Mouse (Mus musculus) hindbrain, embryonic 11.5 days (tissue): ENCODE data around the gene Mical2. TPM values are rescaled to one million over a fixed set of nuclear protein-coding genes. Genes with fewer than 3 reads are reported as not detected.
A peak's percentile ranks its signal among the peaks of the same experiment; 100 is the strongest.

Experiments
- ATAC-seq: fragments of 200-750 bp; cut with Nextera tagmentation; 2 replicates; pipeline ENCODE4 v1.8.0; 2017; ENCODE audit warnings: mild to moderate bottlenecking, moderate TSS enrichment, moderate library complexity; ENCODE audit not compliant: low FRiP score
- DNase-seq: peaks from one replicate; pipeline ENCODE4 v3.0.0-alpha.2; 2015; ENCODE audit warnings: low spot score
- H3K27ac ChIP-seq: fragments of 300-500 bp; sonication (generic); 2 replicates; pipeline ENCODE4 v1.5.1; 2014; ENCODE audit warnings: mild to moderate bottlenecking, low read depth, low read length
- H3K27me3 ChIP-seq: fragments of 300-500 bp; sonication (generic); 2 replicates; pipeline ENCODE4 v1.6.1; 2014; ENCODE audit warnings: mild to moderate bottlenecking, low read length, moderate library complexity, mixed read lengths; ENCODE audit not compliant: control insufficient read depth, insufficient read depth
- H3K36me3 ChIP-seq: fragments of 300-500 bp; sonication (generic); 2 replicates; pipeline ENCODE4 v1.6.1; 2014; ENCODE audit warnings: mild to moderate bottlenecking, low read length, moderate library complexity, mixed read lengths; ENCODE audit not compliant: control insufficient read depth, insufficient read depth
- H3K4me1 ChIP-seq: fragments of 300-500 bp; sonication (generic); replicated peaks from 2 replicates; pipeline ENCODE4 v1.6.1; 2014; ENCODE audit warnings: low read length, mixed read lengths; ENCODE audit not compliant: control insufficient read depth, insufficient read depth
- H3K4me2 ChIP-seq: fragments of 300-500 bp; sonication (generic); replicated peaks from 2 replicates; pipeline ENCODE4 v1.6.1; 2014; ENCODE audit warnings: mild to moderate bottlenecking, low read depth, low read length
- H3K4me3 ChIP-seq: fragments of 300-500 bp; sonication (generic); 2 replicates; pipeline ENCODE4 v1.5.1; 2014; ENCODE audit warnings: low read depth, low read length
- H3K9ac ChIP-seq: fragments of 300-500 bp; sonication (generic); 2 replicates; pipeline ENCODE4 v1.6.1; 2014; ENCODE audit warnings: low read depth, low read length
- H3K9me3 ChIP-seq: fragments of 300-500 bp; sonication (generic); 2 replicates; pipeline ENCODE4 v1.6.1; 2016; ENCODE audit warnings: low read length; ENCODE audit not compliant: control insufficient read depth
- WGBS: fragments of 180-500 bp; shearing (Covaris S2); extraction: QIAGEN DNeasy Blood & Tissue Kit; methylation state at CpG from one replicate; pipeline ENCODE4 v1.1.7; 2014; 5-methylcytosine and 5-hydroxymethylcytosine counted together
- polyA plus RNA-seq: library from polyadenylated mRNA; unstranded; fragments of >200 nt; fragmentation: Nextera tagmentation; extraction: Ambion mirVana; gene quantifications from 2 replicates; pipeline ENCODE4 v1.2.1, GENCODE M21; 2014

The Mical2 gene
- polyA plus RNA-seq, 1 experiment from 2014 or later = 1.7 TPM

- H3K4me3 ChIP-seq = no peak overlapping the region
- WGBS = 45% methylated on average over 6 of the region's 6 CpGs
- no peaks in the 10 kb centered on the region for H3K27me3 ChIP-seq
- H3K36me3 ChIP-seq = no peaks in the 10 kb centered on the region
- no peak overlapping the region for H3K4me2 ChIP-seq
- ATAC-seq = peak; percentile 70
- no peak overlapping the region for H3K9ac ChIP-seq
- DNase-seq = peak; percentile 92
- no peak overlapping the region; the same call in 1 of the 2 replicates for H3K27ac ChIP-seq
- no peaks in the 10 kb centered on the region for H3K9me3 ChIP-seq
- H3K4me1 ChIP-seq = no peaks in the 10 kb centered on the region
Observed at GRCm38 (mm10) chr7:112400175-112400574, 174.5 kb downstream of the Mical2 start.

GRCm38 (mm10) chr7:112405061-112405460 is 179.4 kb downstream of the Mical2 start:
- Histone ChIP-seq H3K4me1 (no peaks in the 10 kb centered on the region), H3K27me3 (no peaks in the 10 kb centered on the region), H3K36me3 (no peaks in the 10 kb centered on the region), H3K4me3 (no peak overlapping the region), H3K27ac (no peak overlapping the region), H3K4me2 (no peak overlapping the region), H3K9me3 (no peaks in the 10 kb centered on the region), H3K9ac (no peak overlapping the region)
- DNase-seq (no peak), ATAC-seq (no peak)
- 66% methylated on average over 2 of the region's 2 CpGs for WGBS

GRCm38 (mm10) chr7:112405578-112405977 is 179.9 kb downstream of the Mical2 start:
- H3K27me3 ChIP-seq = no peaks in the 10 kb centered on the region
- H3K9me3 ChIP-seq = no peaks in the 10 kb centered on the region
- WGBS = 89% methylated on average over 8 of the region's 8 CpGs
- H3K9ac ChIP-seq = no peak overlapping the region
- H3K27ac ChIP-seq = no peak overlapping the region
- H3K4me3 ChIP-seq = no peak overlapping the region
- ATAC-seq (no peak), DNase-seq (no peak)
- H3K4me1 ChIP-seq = no peaks in the 10 kb centered on the region
- H3K4me2 ChIP-seq = no peak overlapping the region
- H3K36me3 ChIP-seq = no peaks in the 10 kb centered on the region

GRCm38 (mm10) chr7:112407597-112407996 is 181.9 kb downstream of the Mical2 start:
- Histone ChIP-seq H3K27ac (no peak overlapping the region), H3K36me3 (no peaks in the 10 kb centered on the region), H3K4me1 (no peaks in the 10 kb centered on the region), H3K4me3 (no peak overlapping the region), H3K27me3 (no peaks in the 10 kb centered on the region), H3K4me2 (no peak overlapping the region), H3K9me3 (no peaks in the 10 kb centered on the region), H3K9ac (no peak overlapping the region)
- WGBS = 84% methylated on average over 7 of the region's 7 CpGs
- no peak for DNase-seq
- ATAC-seq = no peak

GRCm38 (mm10) chr7:112409991-112410390 is 184.3 kb downstream of the Mical2 start:
- no peaks in the 10 kb centered on the region for H3K27me3 ChIP-seq
- no peaks in the 10 kb centered on the region for H3K36me3 ChIP-seq
- no peak overlapping the region for H3K4me2 ChIP-seq
- no peak overlapping the region for H3K9ac ChIP-seq
- 84% methylated on average over 3 of the region's 3 CpGs for WGBS
- no peaks in the 10 kb centered on the region for H3K9me3 ChIP-seq
- H3K4me1 ChIP-seq = no peaks in the 10 kb centered on the region
- ATAC-seq (no peak), DNase-seq (no peak)
- no peak overlapping the region for H3K4me3 ChIP-seq
- no peak overlapping the region for H3K27ac ChIP-seq

- Histone ChIP-seq H3K9ac (no peak overlapping the region), H3K27me3 (no peaks in the 10 kb centered on the region), H3K4me2 (no peak overlapping the region), H3K4me3 (no peak overlapping the region), H3K36me3 (no peaks in the 10 kb centered on the region), H3K4me1 (peaks cover 7% of the 10 kb centered on the region), H3K27ac (no peak overlapping the region), H3K9me3 (no peaks in the 10 kb centered on the region)
- WGBS = 88% methylated on average over 6 of the region's 6 CpGs
- DNase-seq = no peak
- no peak for ATAC-seq
Observed at GRCm38 (mm10) chr7:112413286-112413685, 187.6 kb downstream of the Mical2 start.

GRCm38 (mm10) chr7:112416058-112416526 is 190.4 kb downstream of the Mical2 start:
- ATAC-seq (no peak), DNase-seq (peak; percentile 43)
- 20% methylated on average over 14 of the region's 14 CpGs for WGBS
- Histone ChIP-seq H3K4me2 (peak overlapping the region; percentile 8; the same call in 1 of the 2 replicates), H3K27ac (no peak overlapping the region), H3K9me3 (no peaks in the 10 kb centered on the region), H3K36me3 (no peaks in the 10 kb centered on the region), H3K4me3 (no peak overlapping the region), H3K27me3 (no peaks in the 10 kb centered on the region), H3K9ac (no peak overlapping the region), H3K4me1 (peaks cover 7% of the 10 kb centered on the region)

GRCm38 (mm10) chr7:112416730-112417513 is 191.3 kb downstream of the Mical2 start:
- peak overlapping the region; percentile 8; the same call in 1 of the 2 replicates for H3K4me2 ChIP-seq
- H3K36me3 ChIP-seq = no peaks in the 10 kb centered on the region
- DNase-seq = no peak
- whole genome bisulfite sequencing = 20% methylated on average over 6 of the region's 7 CpGs
- peaks cover 7% of the 10 kb centered on the region for H3K4me1 ChIP-seq
- H3K27ac ChIP-seq = no peak overlapping the region
- no peak overlapping the region for H3K4me3 ChIP-seq
- no peak overlapping the region for H3K9ac ChIP-seq
- no peaks in the 10 kb centered on the region for H3K9me3 ChIP-seq
- no peak for ATAC-seq
- no peaks in the 10 kb centered on the region for H3K27me3 ChIP-seq

GRCm38 (mm10) chr7:112417598-112417997 is 191.9 kb downstream of the Mical2 start:
- H3K27ac ChIP-seq = no peak overlapping the region
- H3K4me1 ChIP-seq = peaks cover 7% of the 10 kb centered on the region
- H3K36me3 ChIP-seq = no peaks in the 10 kb centered on the region
- no peak overlapping the region for H3K4me3 ChIP-seq
- 77% methylated on average over 4 of the region's 4 CpGs for WGBS
- no peaks in the 10 kb centered on the region for H3K9me3 ChIP-seq
- H3K9ac ChIP-seq = no peak overlapping the region
- no peaks in the 10 kb centered on the region for H3K27me3 ChIP-seq
- H3K4me2 ChIP-seq = no peak overlapping the region
- ATAC-seq (no peak), DNase-seq (no peak)
